Mouse (Mus musculus) heart, postnatal 14 days (tissue): Measurements from ENCODE around the gene Ccdc57. TPM values are rescaled to one million over a fixed set of nuclear protein-coding genes. Genes with fewer than 3 reads are reported as not detected.

Experiments used
- DNase-seq, 2 experiments: peaks; one replicate each; pipeline ENCODE4 v3.0.0; 2021 to 2022
- intact Hi-C: fragments of 180-260 bp; cut with DNase I; formaldehyde crosslinking; loops from one replicate; pipeline ENCODE4 v1.15.1; 2025
- total RNA-seq, 2 experiments: library from RNA; stranded (reverse); gene quantifications; 2 replicates each; pipeline ENCODE4 v1.2.3; 2021

Ccdc57 gene
- total RNA-seq, 2 experiments from 2014 or later, result 1.2 to 1.6 TPM

GRCm38 (mm10) chr11:120954936-120955335 lies 22.3 kb upstream of the Ccdc57 start:
- intact Hi-C loops, result no loop called here
- DNase-seq, result no peak

GRCm38 (mm10) chr11:120951731-120952730 lies 19.4 kb upstream of the Ccdc57 start:
- DNase-seq, result no peak

DNA sequence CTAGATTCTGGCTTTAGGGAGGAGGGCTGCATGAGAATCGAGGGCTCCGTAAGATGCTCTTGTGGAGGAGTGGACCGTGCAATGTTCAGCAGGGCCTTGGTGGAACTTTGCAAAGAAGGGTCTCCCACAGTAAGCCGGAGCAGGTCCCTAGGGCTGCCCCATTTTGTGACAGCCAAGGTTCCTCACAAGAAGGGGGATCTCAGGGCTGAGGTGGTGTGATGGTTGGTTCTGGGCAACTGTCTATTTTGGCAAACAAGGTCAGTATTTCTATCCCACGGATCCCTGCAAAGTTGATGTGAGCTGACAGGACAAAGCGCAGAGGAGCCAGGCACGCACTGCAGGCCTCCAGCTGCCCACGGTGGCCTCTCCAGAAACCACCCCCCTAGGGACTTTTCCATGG lies 18.6 kb upstream of the Ccdc57 start:
- intact Hi-C loops, result no loop called here
- no peak for DNase-seq

More at GRCm38 (mm10) chr11:120951731-120952730, 19.4 kb upstream of the Ccdc57 start:
- intact Hi-C loops, result no loop called here

DNA sequence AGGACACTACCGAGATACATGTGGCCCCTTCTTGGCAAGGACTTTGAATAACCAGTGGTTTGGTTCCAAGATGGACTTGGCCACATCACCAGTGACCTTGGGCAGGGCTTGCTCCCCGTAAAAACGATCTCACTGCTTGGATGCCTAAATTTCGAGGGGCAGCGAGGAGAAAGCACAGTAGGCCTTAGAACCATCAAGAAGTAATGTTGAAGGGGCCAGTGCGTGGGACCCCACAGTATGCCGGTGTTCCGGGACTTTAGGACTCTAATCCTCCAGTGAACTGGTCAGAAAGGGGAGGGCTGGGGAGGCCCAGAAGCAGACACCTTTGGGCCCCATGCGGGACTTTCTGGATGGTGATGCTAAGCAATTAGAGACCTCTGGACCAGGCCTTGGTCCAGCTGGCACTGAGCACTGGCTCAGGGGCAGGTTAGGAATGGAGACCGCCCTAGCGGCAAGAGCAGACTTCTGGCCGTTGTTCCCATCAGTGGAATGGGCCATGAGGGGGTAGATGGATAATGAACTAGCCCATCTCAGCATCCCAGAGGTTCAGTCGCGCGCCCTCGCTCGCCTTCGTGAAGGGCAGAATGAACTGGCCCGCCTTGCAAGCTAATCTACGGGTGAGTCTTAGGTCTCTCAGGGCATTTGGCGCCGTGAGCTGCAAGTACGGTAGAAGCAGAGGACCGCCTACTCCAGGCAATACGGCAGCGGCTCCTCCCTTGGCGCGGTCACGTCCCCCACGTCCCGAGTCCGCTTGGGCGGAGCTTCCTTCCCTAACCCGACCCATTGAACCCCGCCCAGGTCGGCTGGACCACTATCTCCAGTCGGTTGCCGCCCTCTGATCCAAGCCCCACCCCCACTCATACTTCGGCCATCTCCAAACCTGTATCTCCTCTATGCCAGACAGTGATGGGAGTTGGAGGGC lies 17.9 kb upstream of the Ccdc57 start:
- intact Hi-C loops, result no loop called here
- peak; percentile 85 to 88 for DNase-seq

DNA sequence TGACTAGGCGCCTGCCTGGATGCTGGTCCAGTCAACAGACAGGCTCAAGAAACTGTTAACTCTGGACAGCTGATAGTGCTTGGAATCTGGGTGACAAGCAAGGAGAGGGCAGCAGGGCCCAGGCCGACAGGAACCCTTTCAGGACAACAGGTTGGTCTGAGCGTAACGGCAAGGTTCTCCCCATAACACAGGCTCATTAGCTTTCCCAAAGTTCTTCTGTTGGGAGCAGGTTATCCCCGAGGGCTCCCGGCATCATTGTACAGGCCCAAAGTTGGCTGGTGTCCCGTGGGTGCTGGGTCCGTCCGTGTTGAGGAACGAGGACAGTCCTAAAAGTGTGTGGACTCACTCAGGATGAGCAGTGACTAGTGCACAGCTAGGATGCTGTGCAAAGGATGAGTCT lies 17.2 kb upstream of the Ccdc57 start:
- intact Hi-C loops, result no loop called here
- DNase-seq, result no peak

GRCm38 (mm10) chr11:120948861-120949851 lies 16.5 kb upstream of the Ccdc57 start:
- DNase-seq, result peak; percentile 58 to 65
- intact Hi-C loops, result no loop called here

GRCm38 (mm10) chr11:120948328-120948727 lies 15.7 kb upstream of the Ccdc57 start, which contains the start of gene Slc16a3:
Gene Slc16a3 (plus strand): TSS chr11:120948480.
- no peak for DNase-seq
- intact Hi-C loops, result no loop called here

GRCm38 (mm10) chr11:120945926-120946325 lies 13.3 kb upstream of the Ccdc57 start:
- intact Hi-C loops, result no loop called here
- DNase-seq, result no peak

DNA sequence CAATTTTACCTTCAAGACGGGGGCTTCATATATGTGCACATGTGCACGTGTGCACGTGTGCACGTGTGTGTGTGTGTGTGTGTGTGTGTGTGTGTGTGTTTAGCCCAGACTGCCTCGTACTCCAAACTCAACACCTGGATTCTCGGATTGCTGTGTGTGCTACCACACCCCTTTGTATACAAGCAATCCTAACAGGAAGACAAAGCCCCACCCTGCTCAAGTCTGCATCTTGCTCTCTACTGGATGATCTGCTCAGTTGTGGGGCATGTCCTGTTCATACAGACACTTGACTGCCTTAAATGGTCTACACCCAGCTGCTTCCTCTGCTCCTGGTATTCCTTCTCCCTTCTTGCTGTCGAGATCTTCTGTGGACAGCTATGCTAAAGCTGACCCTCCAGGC lies 12.6 kb upstream of the Ccdc57 start:
- intact Hi-C loops, result no loop called here

DNA sequence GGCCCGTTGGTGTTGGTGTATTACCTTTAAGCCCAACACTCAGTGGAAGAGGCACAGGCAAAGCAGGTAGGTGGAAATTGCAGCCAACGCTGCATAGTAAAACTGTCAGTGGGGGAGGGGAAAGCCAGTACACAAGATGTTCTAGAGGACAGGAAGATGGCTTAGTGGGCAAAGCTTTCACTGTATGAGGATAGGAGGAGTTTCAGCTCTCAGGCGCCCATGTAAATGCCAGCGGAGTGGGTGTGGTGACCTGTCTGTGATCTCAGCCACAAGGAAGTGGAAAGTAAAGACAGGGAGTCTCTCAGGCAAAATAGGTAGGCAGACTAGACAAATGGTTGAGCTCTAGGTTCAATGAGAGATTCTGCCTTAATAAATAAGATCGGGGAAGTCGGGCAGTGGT lies 8.3 kb upstream of the Ccdc57 start:
- intact Hi-C loops, result no loop called here

More for the DNA sequence above, 12.6 kb upstream of the Ccdc57 start:
- DNase-seq, result no peak

GRCm38 (mm10) chr11:120939712-120940341 lies 7.2 kb upstream of the Ccdc57 start:
- intact Hi-C loops, result no loop called here
- no peak for DNase-seq

More for the DNA sequence above, 8.3 kb upstream of the Ccdc57 start:
- no peak for DNase-seq

GRCm38 (mm10) chr11:120938795-120939194 lies 6.1 kb upstream of the Ccdc57 start:
- DNase-seq, result no peak
- intact Hi-C loops, result no loop called here

DNA sequence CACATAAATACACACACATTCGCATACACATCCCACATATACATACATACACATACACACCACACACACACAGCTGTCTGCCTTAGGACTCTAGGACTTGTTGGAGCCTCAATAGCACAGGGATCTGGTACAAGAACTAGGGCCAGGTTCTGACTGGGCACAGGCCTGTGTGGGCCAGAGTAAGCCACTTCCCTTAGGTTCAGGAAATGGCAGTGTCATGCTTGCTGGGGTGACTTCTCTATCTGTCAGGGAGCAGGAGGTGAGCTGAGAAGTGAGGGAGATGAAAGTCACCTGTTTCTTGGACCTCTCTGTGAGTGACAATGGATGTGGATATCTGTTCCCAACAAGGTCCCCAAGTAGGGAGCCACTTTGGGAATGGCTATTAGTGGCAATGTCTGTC lies 5.3 kb upstream of the Ccdc57 start:
- intact Hi-C loops, result no loop called here
- DNase-seq, result no peak

- DNase-seq, result no peak
- intact Hi-C loops, result no loop called here
Observed at GRCm38 (mm10) chr11:120931479-120931878, 1.2 kb downstream of the Ccdc57 start.

DNA sequence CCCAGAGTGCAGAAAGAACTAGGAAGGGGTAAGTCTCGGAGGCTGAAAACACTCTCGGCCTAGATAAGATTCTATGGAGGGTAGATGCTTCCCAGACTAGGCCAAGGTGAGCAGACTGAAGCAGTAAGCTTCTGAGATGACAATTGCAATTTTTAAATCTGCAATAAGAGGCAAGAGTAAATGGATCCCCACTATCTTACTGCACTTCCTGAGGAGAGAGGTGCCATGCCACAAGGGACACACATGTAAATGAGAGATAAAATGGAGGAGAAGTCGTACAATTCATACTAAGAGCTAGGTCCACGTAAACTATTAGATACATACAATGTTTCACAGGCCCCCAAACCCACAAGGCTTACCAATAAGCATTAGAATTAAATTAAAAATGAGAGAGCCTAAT lies 4.2 kb downstream of the Ccdc57 start:
- intact Hi-C loops, result no loop called here
- DNase-seq, result no peak

- DNase-seq, result no peak
- intact Hi-C loops, result no loop called here
Observed at GRCm38 (mm10) chr11:120922528-120922927, 10.1 kb downstream of the Ccdc57 start.

DNA sequence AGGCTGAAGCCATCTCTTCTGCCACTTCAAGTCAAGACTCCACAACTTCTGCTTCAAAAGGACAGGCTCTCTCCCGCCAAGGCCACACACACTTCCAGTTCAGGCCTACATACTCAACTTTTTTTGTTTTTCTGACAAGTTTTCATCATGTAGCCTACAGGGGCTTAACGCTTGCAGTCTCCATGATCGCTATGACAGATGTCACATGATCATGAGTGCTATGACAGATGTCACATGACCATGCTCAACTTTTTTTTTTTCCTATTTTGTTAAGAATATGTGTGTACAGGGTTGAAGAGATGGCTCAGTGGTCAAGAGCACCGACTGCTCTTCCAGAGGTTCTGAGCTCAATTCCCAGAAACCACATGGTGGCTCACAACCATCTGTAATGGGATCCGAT lies 14.9 kb downstream of the Ccdc57 start:
- DNase-seq, result no peak
- intact Hi-C loops, result no loop called here

- no peak for DNase-seq
- intact Hi-C loops, result no loop called here
Observed at GRCm38 (mm10) chr11:120916477-120916876, 16.2 kb downstream of the Ccdc57 start.

DNA sequence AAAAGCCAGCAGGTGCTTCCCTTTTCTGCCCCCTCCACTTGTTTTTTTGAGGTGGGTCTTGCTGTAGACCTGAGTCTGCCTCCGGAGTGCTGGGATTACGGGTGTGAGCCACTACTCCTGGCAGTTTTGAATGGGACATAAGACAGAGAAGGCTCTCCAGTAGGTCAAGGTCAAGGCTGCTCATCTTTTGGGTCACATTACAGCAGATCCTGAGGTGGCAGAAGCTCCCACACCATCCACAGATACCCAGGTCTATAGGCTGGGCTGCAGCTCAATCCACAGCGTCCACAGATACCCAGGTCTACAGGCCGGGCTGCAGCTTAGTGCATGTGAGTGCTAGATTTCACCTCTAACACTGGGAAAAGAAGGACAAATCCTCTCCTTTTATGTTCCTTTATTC lies 18.9 kb downstream of the Ccdc57 start:
- intact Hi-C loops, result no loop called here
- no peak for DNase-seq
